19 mouse cellular contexts compared by ENCODE assay signal in genomic region chr3:107229822-107230221, GRCm38 (mm10). TPM values are rescaled to one million over a fixed set of nuclear protein-coding genes. Genes with fewer than 3 reads are reported as not detected.
DNase-seq lines count a peak whose midpoint lies in the region; ATAC-seq and TF ChIP-seq lines count a peak whose summit lies in the region.
"Had no signal": no experiment of that assay in that cellular context is flagged by ENCODE, and none has a peak within 500 bp of the region (broad histone marks: within the 10 kb centered on the region; RNA-seq: fewer than 3 reads in every experiment).

No protein-coding gene starts in this region.

- DNase-seq in lung, postnatal 4 days = no peak
- no peak for DNase-seq in frontal cortex, postnatal 25 days (ENCODE audit: low spot score in 2 of 2)
- DNase-seq: cerebellum, postnatal 10 days; lung, postnatal 14 days; thymus, postnatal 14 days had no signal

- ATAC-seq in heart, embryonic 12.5 days (ENCODE audit: insufficient number of reproducible peaks, low FRiP score) = peak; percentile 62; the same call in 1 of the 2 replicates
- ATAC-seq in heart, embryonic 11.5 days (replicated peaks; ENCODE audit: insufficient number of reproducible peaks, low FRiP score, low TSS enrichment) = no peak; the same call in 1 of the 2 replicates
- ATAC-seq in lung, embryonic 16.5 days (ENCODE audit: low read depth) = peak; percentile 60; the same call in 1 of the 2 replicates
- peak; percentile 87 for ATAC-seq in intestine, postnatal 0 days
- peak; percentile 93 for ATAC-seq in stomach, embryonic 15.5 days (ENCODE audit: insufficient read depth, low FRiP score, low read depth)
- ATAC-seq in megakaryocyte, adult 5-6 weeks (ENCODE audit: poor library complexity, severe bottlenecking) = no peak
- ATAC-seq: activated CD4-positive, CD25-positive, alpha-beta regulatory T cell, adult 4 months; hindbrain, postnatal 0 days had no signal

- H3K9ac ChIP-seq in heart, embryonic 12.5 days = no peak overlapping the region
- no peak overlapping the region for H3K9ac ChIP-seq in heart, embryonic 11.5 days (ENCODE audit: low read depth, low read length)
- no peak overlapping the region for H3K9ac ChIP-seq in lung, embryonic 16.5 days (ENCODE audit: low read length)
- no peak overlapping the region for H3K9ac ChIP-seq in intestine, postnatal 0 days (ENCODE audit: low read depth, low read length)
- no peak overlapping the region for H3K9ac ChIP-seq in stomach, embryonic 15.5 days
- H3K9ac ChIP-seq: neural tube, embryonic 13.5 days had no signal

- no peak overlapping the region for H3K4me3 ChIP-seq in heart, embryonic 12.5 days
- H3K4me3 ChIP-seq in heart, embryonic 11.5 days (ENCODE audit: low read depth, low read length) = no peak overlapping the region
- no peak overlapping the region for H3K4me3 ChIP-seq in lung, embryonic 16.5 days (ENCODE audit: low read length)
- no peak overlapping the region for H3K4me3 ChIP-seq in intestine, postnatal 0 days (ENCODE audit: low read depth, low read length)
- H3K4me3 ChIP-seq in stomach, embryonic 15.5 days (replicated peaks) = no peak overlapping the region
- H3K4me3 ChIP-seq: neural tube, embryonic 13.5 days had no signal

- H3K27me3 ChIP-seq in heart, embryonic 12.5 days (replicated peaks) = peaks cover 22% of the 10 kb centered on the region
- H3K27me3 ChIP-seq in heart, embryonic 11.5 days (ENCODE audit: control insufficient read depth, insufficient read depth, low read length) = 0 out of 2 replicates have a peak, but pooled peaks cover 6% of the 10 kb centered on the region
- no peaks in the 10 kb centered on the region for H3K27me3 ChIP-seq in lung, embryonic 16.5 days (ENCODE audit: control insufficient read depth, insufficient read depth, low read depth, low read length)
- no peaks in the 10 kb centered on the region for H3K27me3 ChIP-seq in intestine, postnatal 0 days (replicated peaks; ENCODE audit: control insufficient read depth, insufficient read depth, low read length)
- H3K27me3 ChIP-seq in stomach, embryonic 15.5 days (replicated peaks) = no peaks in the 10 kb centered on the region

- no peak overlapping the region for H3K27ac ChIP-seq in heart, embryonic 12.5 days (ENCODE audit: poor library complexity, severe bottlenecking)
- H3K27ac ChIP-seq in heart, embryonic 11.5 days (ENCODE audit: low read depth, low read length) = no peak overlapping the region
- H3K27ac ChIP-seq in lung, embryonic 16.5 days (ENCODE audit: low read length) = no peak overlapping the region
- peak overlapping the region; percentile 69; the same call in 1 of the 2 replicates for H3K27ac ChIP-seq in intestine, postnatal 0 days (ENCODE audit: low read depth, low read length)
- H3K27ac ChIP-seq in stomach, embryonic 15.5 days = no peak overlapping the region
- H3K27ac ChIP-seq: hindbrain, postnatal 0 days; neural tube, embryonic 13.5 days had no signal

- H3K4me2 ChIP-seq in heart, embryonic 12.5 days = no peak overlapping the region
- no peak overlapping the region for H3K4me2 ChIP-seq in heart, embryonic 11.5 days
- no peak overlapping the region for H3K4me2 ChIP-seq in lung, embryonic 16.5 days (ENCODE audit: low read depth, low read length)
- H3K4me2 ChIP-seq in intestine, postnatal 0 days (replicated peaks; ENCODE audit: low read depth) = peak overlapping the region; percentile 7; the same call in 1 of the 2 replicates
- H3K4me2 ChIP-seq in stomach, embryonic 15.5 days = no peak overlapping the region
- H3K4me2 ChIP-seq: neural tube, embryonic 13.5 days had no signal

- TF ChIP-seq CTCF in intestine, postnatal 0 days (IDR thresholded peaks at IDR 0.05; ENCODE audit: low read depth) = no peak

- WGBS in heart, embryonic 12.5 days = 30% methylated on average over 5 of the region's 5 CpGs
- 37% methylated on average over 5 of the region's 5 CpGs for WGBS in heart, embryonic 11.5 days (ENCODE audit: insufficient replicate concordance)
- WGBS in lung, embryonic 16.5 days = 28% methylated on average over 5 of the region's 5 CpGs
- 26% methylated on average over 5 of the region's 5 CpGs for WGBS in intestine, postnatal 0 days
- 37% methylated on average over 5 of the region's 5 CpGs for WGBS in stomach, embryonic 15.5 days

- H3K4me1 ChIP-seq in heart, embryonic 12.5 days (replicated peaks) = peaks cover 15% of the 10 kb centered on the region
- H3K4me1 ChIP-seq in heart, embryonic 11.5 days (ENCODE audit: control insufficient read depth, insufficient read depth, low read length) = no peaks in the 10 kb centered on the region
- peaks cover 3% of the 10 kb centered on the region for H3K4me1 ChIP-seq in lung, embryonic 16.5 days (replicated peaks; ENCODE audit: control insufficient read depth, insufficient read depth, low read length)
- H3K4me1 ChIP-seq in intestine, postnatal 0 days (replicated peaks; ENCODE audit: control insufficient read depth, insufficient read depth, low read length) = no peaks in the 10 kb centered on the region
- peaks cover 5% of the 10 kb centered on the region; the same call in 1 of the 2 replicates for H3K4me1 ChIP-seq in stomach, embryonic 15.5 days
- H3K4me1 ChIP-seq: neural tube, embryonic 13.5 days had no signal

- H3K9me3 ChIP-seq in heart, embryonic 12.5 days (replicated peaks) = no peaks in the 10 kb centered on the region
- no peaks in the 10 kb centered on the region for H3K9me3 ChIP-seq in heart, embryonic 11.5 days (replicated peaks; ENCODE audit: control insufficient read depth, low read length)
- H3K9me3 ChIP-seq in lung, embryonic 16.5 days (ENCODE audit: control insufficient read depth, low read length) = no peaks in the 10 kb centered on the region
- H3K9me3 ChIP-seq in intestine, postnatal 0 days (ENCODE audit: control insufficient read depth) = no peaks in the 10 kb centered on the region
- H3K9me3 ChIP-seq in stomach, embryonic 15.5 days = no peaks in the 10 kb centered on the region
- H3K9me3 ChIP-seq: neural tube, embryonic 13.5 days had no signal

- no peaks in the 10 kb centered on the region for H3K36me3 ChIP-seq in heart, embryonic 12.5 days
- H3K36me3 ChIP-seq in heart, embryonic 11.5 days (ENCODE audit: control insufficient read depth, insufficient read depth, low read length) = no peaks in the 10 kb centered on the region
- no peaks in the 10 kb centered on the region for H3K36me3 ChIP-seq in lung, embryonic 16.5 days (ENCODE audit: control insufficient read depth, insufficient read depth, low read length)
- no peaks in the 10 kb centered on the region for H3K36me3 ChIP-seq in intestine, postnatal 0 days (ENCODE audit: control insufficient read depth, insufficient read depth)
- no peaks in the 10 kb centered on the region for H3K36me3 ChIP-seq in stomach, embryonic 15.5 days
- H3K36me3 ChIP-seq: neural tube, embryonic 13.5 days had no signal

RNA-seq across cellular contexts. Expression of gene A630076J17Rik, which starts 0.6 kb away (rescaled TPM):
- polyA plus RNA-seq in heart, embryonic 12.5 days (2016; fragmentation: Nextera tagmentation; extraction: Ambion mirVana) = not detected in 2 replicates
- not detected in 2 replicates for polyA plus RNA-seq in heart, embryonic 11.5 days (2014; fragmentation: Nextera tagmentation; extraction: Ambion mirVana)
- polyA plus RNA-seq in lung, embryonic 16.5 days (2015; fragmentation: Nextera tagmentation; extraction: Ambion mirVana) = 0.24 and 0.47 TPM in 2 replicates
- polyA plus RNA-seq in intestine, postnatal 0 days (2015; fragmentation: Nextera tagmentation; extraction: Ambion mirVana) = 0.83 and 1.1 TPM in 2 replicates
- polyA plus RNA-seq in stomach, embryonic 15.5 days (2015; fragmentation: Nextera tagmentation; extraction: Ambion mirVana) = 0.64 and 2.1 TPM in 2 replicates
- not detected in 2 replicates for total RNA-seq in megakaryocyte, adult 5-6 weeks (2015)
- total RNA-seq in megakaryocyte, adult 5-6 weeks (2017) = not detected in 2 replicates
- total RNA-seq: hindbrain, postnatal 0 days; left cerebral cortex, adult 8-10 months; midbrain, postnatal 0 days had no signal
- polyA plus RNA-seq: activated CD4-positive, CD25-positive, alpha-beta regulatory T cell, adult 4 months; forebrain, embryonic 11.5 days; hindbrain, postnatal 0 days; midbrain, postnatal 0 days; neural tube, embryonic 13.5 days; spleen, adult 2 months had no signal

RNA-seq across cellular contexts. Expression of gene Cym, which starts 8.3 kb away (rescaled TPM):
- 0.18 TPM in 1 of 2 replicates, not detected in the other for polyA plus RNA-seq in heart, embryonic 12.5 days (2016; fragmentation: Nextera tagmentation; extraction: Ambion mirVana)
- polyA plus RNA-seq in heart, embryonic 11.5 days (2014; fragmentation: Nextera tagmentation; extraction: Ambion mirVana) = 0.17 TPM in 1 of 2 replicates, not detected in the other
- polyA plus RNA-seq in lung, embryonic 16.5 days (2015; fragmentation: Nextera tagmentation; extraction: Ambion mirVana) = 45.5 and 47.6 TPM in 2 replicates
- polyA plus RNA-seq in intestine, postnatal 0 days (2015; fragmentation: Nextera tagmentation; extraction: Ambion mirVana) = 121 and 284 TPM in 2 replicates
- 3,013 and 3,281 TPM in 2 replicates for polyA plus RNA-seq in stomach, embryonic 15.5 days (2015; fragmentation: Nextera tagmentation; extraction: Ambion mirVana)
- total RNA-seq in megakaryocyte, adult 5-6 weeks (2015) = 0.25 and 0.74 TPM in 2 replicates
- not detected in 2 replicates for total RNA-seq in megakaryocyte, adult 5-6 weeks (2017)
- total RNA-seq: midbrain, postnatal 0 days had no signal
- polyA plus RNA-seq: forebrain, embryonic 11.5 days; hindbrain, postnatal 0 days had no signal

RNA-seq across cellular contexts. Expression of gene Prok1, which starts 9.7 kb away (rescaled TPM):
- not detected in 2 replicates for polyA plus RNA-seq in heart, embryonic 12.5 days (2016; fragmentation: Nextera tagmentation; extraction: Ambion mirVana)
- polyA plus RNA-seq in heart, embryonic 11.5 days (2014; fragmentation: Nextera tagmentation; extraction: Ambion mirVana) = not detected in 2 replicates
- not detected in 2 replicates for polyA plus RNA-seq in lung, embryonic 16.5 days (2015; fragmentation: Nextera tagmentation; extraction: Ambion mirVana)
- 0.09 TPM in 1 of 2 replicates, not detected in the other for polyA plus RNA-seq in intestine, postnatal 0 days (2015; fragmentation: Nextera tagmentation; extraction: Ambion mirVana)
- polyA plus RNA-seq in stomach, embryonic 15.5 days (2015; fragmentation: Nextera tagmentation; extraction: Ambion mirVana) = 0.13 and 0.14 TPM in 2 replicates
- not detected in 2 replicates for total RNA-seq in megakaryocyte, adult 5-6 weeks (2015)
- not detected in 2 replicates for total RNA-seq in megakaryocyte, adult 5-6 weeks (2017)
- polyA plus RNA-seq: forebrain, embryonic 11.5 days; heart, postnatal 0 days; neural tube, embryonic 13.5 days; spleen, adult 2 months had no signal

RNA-seq across cellular contexts. Expression of gene Kcna10, which starts 47.0 kb away (rescaled TPM):
- not detected in 2 replicates for polyA plus RNA-seq in heart, embryonic 12.5 days (2016; fragmentation: Nextera tagmentation; extraction: Ambion mirVana)
- polyA plus RNA-seq in heart, embryonic 11.5 days (2014; fragmentation: Nextera tagmentation; extraction: Ambion mirVana) = not detected in 2 replicates
- polyA plus RNA-seq in lung, embryonic 16.5 days (2015; fragmentation: Nextera tagmentation; extraction: Ambion mirVana) = not detected in 2 replicates
- polyA plus RNA-seq in intestine, postnatal 0 days (2015; fragmentation: Nextera tagmentation; extraction: Ambion mirVana) = not detected in 2 replicates
- not detected in 2 replicates for polyA plus RNA-seq in stomach, embryonic 15.5 days (2015; fragmentation: Nextera tagmentation; extraction: Ambion mirVana)
- total RNA-seq in megakaryocyte, adult 5-6 weeks (2015) = not detected in 2 replicates
- not detected in 2 replicates for total RNA-seq in megakaryocyte, adult 5-6 weeks (2017)
- total RNA-seq: hindbrain, postnatal 0 days; midbrain, postnatal 0 days had no signal
- polyA plus RNA-seq: activated CD4-positive, CD25-positive, alpha-beta regulatory T cell, adult 4 months; forebrain, embryonic 11.5 days; heart, postnatal 0 days; hindbrain, postnatal 0 days; midbrain, postnatal 0 days; neural tube, embryonic 13.5 days; spleen, adult 2 months had no signal

RNA-seq across cellular contexts. Expression of gene Lamtor5, which starts 48.8 kb away (rescaled TPM):
- polyA plus RNA-seq in heart, embryonic 12.5 days (2016; fragmentation: Nextera tagmentation; extraction: Ambion mirVana) = 129 and 137 TPM in 2 replicates
- polyA plus RNA-seq in heart, embryonic 11.5 days (2014; fragmentation: Nextera tagmentation; extraction: Ambion mirVana) = 153 and 156 TPM in 2 replicates
- 189 and 196 TPM in 2 replicates for polyA plus RNA-seq in lung, embryonic 16.5 days (2015; fragmentation: Nextera tagmentation; extraction: Ambion mirVana)
- 206 and 210 TPM in 2 replicates for polyA plus RNA-seq in intestine, postnatal 0 days (2015; fragmentation: Nextera tagmentation; extraction: Ambion mirVana)
- 191 and 192 TPM in 2 replicates for polyA plus RNA-seq in stomach, embryonic 15.5 days (2015; fragmentation: Nextera tagmentation; extraction: Ambion mirVana)
- total RNA-seq in megakaryocyte, adult 5-6 weeks (2015) = 194 and 214 TPM in 2 replicates
- 72.6 and 72.9 TPM in 2 replicates for total RNA-seq in megakaryocyte, adult 5-6 weeks (2017)

Comparison
In these comparisons a context has a peak if more than half of its experiments do, and no peak if none do; other contexts are left out.
1. ATAC-seq: peak in heart, embryonic 12.5 days (single experiment), lung, embryonic 16.5 days (single experiment), intestine, postnatal 0 days (single experiment) and stomach, embryonic 15.5 days (single experiment); none in heart, embryonic 11.5 days (single experiment) and megakaryocyte, adult 5-6 weeks (single experiment).
2. RNA of gene Cym, which starts 8.3 kb away (polyA plus RNA-seq): 3,013 to 3,281 TPM in stomach, embryonic 15.5 days, 121 to 284 TPM in intestine, postnatal 0 days and 45.5 to 47.6 TPM in lung, embryonic 16.5 days; 0.18 TPM in heart, embryonic 12.5 days and 0.17 TPM in heart, embryonic 11.5 days; every median in the first group is over 10 times any median in the second.